Mouse (Mus musculus): ENCODE data around the gene Grpel1. TPM values are rescaled to one million over a fixed set of nuclear protein-coding genes. Genes with fewer than 3 reads are reported as not detected.

Gene Grpel1
- total RNA-seq, 2 experiments from 2014 or later, result 31.7 to 33.2 TPM

GRCm38 (mm10) chr5:36510956-36511355 lies 46.2 kb downstream of the Grpel1 start:
- DNase-seq, result no peak

- peak; percentile 22 for DNase-seq
Observed at GRCm38 (mm10) chr5:36515126-36515525, 50.3 kb downstream of the Grpel1 start.

DNA sequence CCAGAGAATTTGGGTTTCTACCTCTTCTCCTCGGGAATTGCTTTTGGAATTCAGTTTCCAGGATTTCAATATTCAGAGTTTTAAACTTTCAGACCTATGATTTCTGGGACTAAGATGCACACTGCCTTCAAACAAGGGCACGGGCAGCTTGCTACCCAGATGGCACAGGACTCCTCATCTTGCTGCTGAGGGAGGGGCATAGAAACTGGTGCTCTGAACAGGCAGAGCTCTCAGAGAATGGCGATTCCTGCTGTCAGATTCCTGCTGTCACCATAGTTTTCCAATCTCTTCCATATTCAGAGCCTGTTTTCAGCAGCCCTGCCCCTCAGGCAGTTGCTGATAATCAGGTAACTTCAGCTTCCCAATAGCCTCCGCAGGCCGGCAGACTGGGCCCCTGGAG lies 50.8 kb downstream of the Grpel1 start:
- no peak for DNase-seq

GRCm38 (mm10) chr5:36517596-36517995 lies 52.8 kb downstream of the Grpel1 start:
- DNase-seq, result no peak

DNA sequence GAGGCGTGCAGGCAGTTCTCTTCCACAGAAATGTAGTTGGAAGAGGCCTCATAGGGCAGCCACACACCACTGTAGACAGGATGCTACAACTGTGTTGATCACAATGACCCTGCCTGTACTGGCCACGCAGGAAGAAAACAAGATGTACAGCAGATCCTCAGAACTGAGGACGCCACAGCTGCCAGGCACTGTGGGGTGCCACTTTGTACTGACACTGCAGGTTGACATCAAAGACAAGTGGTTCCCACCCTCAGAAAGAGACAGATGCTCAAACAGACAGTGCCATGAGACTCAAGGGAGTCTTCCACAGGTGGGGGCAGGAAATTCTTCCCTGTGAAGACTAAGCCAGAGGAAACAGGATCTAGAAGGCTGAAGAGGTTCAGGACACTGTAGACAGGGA lies 55.0 kb downstream of the Grpel1 start:
- no peak for DNase-seq

GRCm38 (mm10) chr5:36522782-36523181 lies 58.0 kb downstream of the Grpel1 start:
- DNase-seq, result no peak

DNA sequence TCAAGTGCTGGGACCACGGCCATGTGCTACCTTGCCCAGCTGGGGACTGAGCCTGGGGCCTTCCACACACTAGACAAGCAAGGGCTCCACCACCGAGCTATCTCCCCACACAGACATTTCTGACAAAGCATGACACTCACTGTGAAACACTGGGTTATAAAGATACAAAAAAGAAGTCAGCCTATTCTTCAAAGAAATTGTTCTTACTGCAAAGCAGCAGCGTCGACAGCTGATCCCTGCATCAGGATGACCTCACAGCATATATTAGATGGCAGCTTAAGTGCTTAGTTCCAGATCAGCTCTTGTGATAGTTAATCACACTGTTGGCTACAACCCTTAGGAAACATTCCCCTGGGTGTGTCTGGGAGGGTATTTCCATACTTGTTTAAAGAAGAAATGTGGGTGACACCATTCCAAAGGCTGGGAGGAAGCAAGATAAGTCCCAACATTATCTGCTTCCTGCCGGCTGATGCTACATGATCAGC lies 58.5 kb downstream of the Grpel1 start:
- DNase-seq, result no peak

Other genes with a start within 250 kb of the Grpel1 start
- 1 to 10 TPM; 2.2 to 4.3 TPM for gene Sorcs2, start 66.9 kb upstream of the Grpel1 start, total RNA-seq (2021)
- 10 to 100 TPM; 10.5 to 11.6 TPM for gene Tada2b, start 19.3 kb downstream of the Grpel1 start, total RNA-seq (2021)
- under 1 TPM; 0.08 to 0.11 TPM for gene Ccdc96, start 19.6 kb downstream of the Grpel1 start, total RNA-seq (2021)
- gene Tbc1d14, start 128.3 kb downstream of the Grpel1 start, total RNA-seq (2021), result 10 to 100 TPM; 12.6 to 13.5 TPM
- gene D5Ertd579e, start 231.0 kb downstream of the Grpel1 start, total RNA-seq (2021), result 10 to 100 TPM; 67.6 to 73.7 TPM

Data from gastrocnemius, postnatal 25 days (tissue).